Mouse (Mus musculus): ENCODE measurements around the gene Zfp618.

Gene Zfp618

DNA sequence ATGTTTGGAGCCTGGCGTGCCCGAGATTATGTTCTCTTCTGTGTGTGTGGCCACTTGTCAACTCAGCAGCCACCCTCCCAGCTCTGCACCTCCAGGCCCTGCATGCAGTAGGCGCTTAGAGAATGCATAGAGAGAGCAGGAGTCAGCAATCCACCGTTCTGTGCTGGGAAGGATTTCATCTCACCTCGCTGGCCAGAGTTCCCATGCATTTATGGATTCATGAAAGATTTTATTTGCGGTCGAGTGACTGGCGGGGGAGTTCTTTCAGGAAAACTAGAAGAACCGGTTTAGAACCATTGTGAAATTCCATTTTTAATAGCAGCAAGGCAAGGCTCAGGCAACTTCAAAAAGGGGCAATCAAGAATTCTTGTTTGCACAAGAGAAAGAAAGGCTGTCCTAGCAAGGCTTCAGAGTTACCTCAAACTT is 67.2 kb downstream of the Zfp618 start:
- DNase-seq (ENCODE audit: low spot score), result no peak

DNA sequence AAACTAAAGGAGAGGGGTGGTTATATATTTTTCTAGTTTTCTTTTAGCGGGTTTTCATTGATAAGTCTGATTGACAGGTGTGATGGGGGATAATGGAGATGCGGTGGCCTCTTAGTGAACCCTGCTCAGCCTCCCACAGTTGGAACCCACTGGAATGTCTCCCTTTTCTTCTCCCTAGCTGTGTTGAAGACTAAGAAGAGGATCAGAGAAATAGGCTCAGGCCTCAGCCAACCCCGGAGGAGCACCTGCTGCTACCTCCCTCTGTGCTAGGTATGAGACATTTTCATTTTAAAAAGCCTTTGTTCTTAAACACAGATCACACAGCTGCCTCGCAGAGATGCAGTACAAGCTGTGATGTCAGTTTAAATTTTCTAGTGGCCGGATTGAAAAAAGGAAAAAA is 68.4 kb downstream of the Zfp618 start:
- no peak for DNase-seq (ENCODE audit: low spot score)

DNA sequence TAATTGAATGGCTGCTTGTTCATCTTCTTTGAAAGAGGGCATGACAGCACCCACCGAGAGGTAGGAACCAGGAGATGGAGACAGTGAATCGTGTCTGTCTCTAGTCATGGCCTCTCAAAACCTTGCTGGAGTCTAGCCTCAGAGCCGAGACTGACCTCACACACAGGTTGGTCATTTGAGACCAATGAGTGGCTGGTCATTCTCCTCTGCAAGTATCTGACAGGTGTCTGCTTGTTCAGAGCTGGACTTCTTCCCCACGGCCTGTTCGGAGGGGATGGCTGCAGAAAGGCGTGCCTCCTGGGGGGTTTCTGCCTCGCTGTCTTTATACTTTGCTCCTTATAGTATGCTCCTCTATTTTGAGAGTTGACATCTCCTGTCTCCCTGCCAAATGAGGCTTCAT is 70.6 kb downstream of the Zfp618 start:
- no peak for DNase-seq (ENCODE audit: low spot score)

DNA sequence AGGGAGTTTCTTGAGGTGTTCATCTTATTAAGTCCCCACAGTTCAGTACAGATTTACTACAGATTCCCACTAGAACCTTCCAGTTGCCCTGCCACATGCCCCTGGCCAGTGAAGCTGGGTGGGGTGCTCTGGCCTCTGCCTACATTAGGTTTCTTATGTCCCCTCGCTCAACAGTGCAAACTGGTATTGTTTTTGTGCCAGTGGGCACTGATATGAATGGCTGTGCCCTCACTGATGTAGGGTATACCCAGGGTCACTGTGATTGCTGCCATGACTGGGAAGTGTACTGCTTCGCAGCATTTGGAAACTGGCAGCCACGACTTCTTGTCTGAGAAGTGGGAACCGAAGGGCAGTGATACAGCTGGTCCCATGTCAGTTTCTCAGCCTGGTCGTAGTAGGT is 71.4 kb downstream of the Zfp618 start:
- no peak for DNase-seq (ENCODE audit: low spot score)

DNA sequence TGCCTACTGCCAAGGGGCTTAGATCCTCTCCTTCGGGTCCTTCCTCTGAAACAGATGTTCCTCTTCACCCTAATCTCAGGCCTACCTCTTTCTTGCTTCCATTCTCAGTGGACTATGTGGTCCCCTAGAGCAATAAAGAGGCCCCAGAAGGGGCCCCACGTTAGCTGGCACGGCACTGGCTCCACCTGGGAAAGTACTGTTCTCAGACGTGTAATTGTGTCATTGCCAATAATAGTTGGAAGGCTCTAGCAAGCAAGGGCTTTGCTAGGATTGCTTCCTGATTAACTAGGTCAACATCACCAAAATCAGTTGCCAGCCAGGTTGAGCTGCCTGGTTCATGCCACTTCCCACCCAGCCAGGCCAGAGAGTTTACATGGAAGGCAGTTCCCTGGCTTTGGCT is 72.2 kb downstream of the Zfp618 start:
- no peak for DNase-seq (ENCODE audit: low spot score)

DNA sequence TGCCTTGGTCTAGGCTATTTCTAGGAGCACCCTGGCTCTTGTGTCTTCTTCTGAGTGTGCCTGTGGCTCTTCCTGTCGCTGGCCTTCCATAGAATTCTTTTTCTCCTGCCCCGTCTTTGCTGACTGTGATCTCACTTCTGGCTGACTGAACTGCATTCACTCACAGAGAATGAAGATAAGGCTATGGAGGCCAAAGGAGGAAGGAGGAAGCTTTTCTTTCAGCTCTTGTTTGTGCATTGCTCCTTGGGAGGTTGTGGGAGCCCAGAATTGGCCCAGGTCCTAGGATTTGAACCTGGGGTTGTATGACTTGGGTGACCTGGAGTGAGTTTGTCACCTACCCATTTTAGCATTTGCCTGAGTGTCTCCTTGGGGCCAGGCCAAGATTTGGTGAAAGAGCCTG is 72.9 kb downstream of the Zfp618 start:
- no peak for DNase-seq (ENCODE audit: low spot score)

DNA sequence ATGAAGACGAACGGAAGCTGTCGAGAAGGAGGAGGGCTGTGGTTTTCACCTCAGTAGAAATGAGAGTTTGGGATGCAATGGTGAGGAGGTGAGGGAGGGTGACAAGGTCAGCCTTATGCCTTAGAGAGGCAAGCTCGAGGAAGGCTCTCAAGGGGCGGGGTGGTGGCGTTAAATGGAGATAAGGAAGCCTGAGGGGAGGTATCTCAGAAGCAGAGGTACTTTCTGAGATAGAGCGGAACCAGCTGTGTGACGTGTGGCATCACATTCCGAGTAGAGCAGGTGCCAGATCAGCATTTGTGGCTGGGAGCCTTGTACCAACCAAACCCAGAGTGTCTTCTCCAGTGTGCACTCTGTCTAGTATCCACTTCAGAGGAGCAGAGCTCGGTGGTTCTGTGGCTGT is 73.6 kb downstream of the Zfp618 start:
- DNase-seq (ENCODE audit: low spot score), result no peak

DNA sequence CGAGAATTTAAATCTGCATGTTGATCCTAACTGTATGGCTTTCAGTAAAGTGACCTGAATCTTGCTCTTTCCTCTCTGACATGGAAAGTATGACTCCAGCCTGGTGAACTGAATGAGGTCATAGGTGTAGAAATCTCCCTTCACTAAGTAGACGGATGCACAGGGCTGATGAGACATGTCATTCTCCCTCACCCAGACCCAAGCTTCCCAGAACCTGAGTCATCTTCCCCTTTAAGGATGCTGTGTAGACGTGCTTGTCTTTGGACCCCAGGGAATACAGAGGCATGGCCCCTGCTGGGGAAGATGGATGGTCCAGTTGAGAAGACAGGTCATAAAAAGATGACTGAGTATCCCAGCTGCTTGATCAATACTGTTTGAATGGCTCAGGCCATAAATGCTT is 83.2 kb downstream of the Zfp618 start:
- DNase-seq (ENCODE audit: low spot score), result no peak

DNA sequence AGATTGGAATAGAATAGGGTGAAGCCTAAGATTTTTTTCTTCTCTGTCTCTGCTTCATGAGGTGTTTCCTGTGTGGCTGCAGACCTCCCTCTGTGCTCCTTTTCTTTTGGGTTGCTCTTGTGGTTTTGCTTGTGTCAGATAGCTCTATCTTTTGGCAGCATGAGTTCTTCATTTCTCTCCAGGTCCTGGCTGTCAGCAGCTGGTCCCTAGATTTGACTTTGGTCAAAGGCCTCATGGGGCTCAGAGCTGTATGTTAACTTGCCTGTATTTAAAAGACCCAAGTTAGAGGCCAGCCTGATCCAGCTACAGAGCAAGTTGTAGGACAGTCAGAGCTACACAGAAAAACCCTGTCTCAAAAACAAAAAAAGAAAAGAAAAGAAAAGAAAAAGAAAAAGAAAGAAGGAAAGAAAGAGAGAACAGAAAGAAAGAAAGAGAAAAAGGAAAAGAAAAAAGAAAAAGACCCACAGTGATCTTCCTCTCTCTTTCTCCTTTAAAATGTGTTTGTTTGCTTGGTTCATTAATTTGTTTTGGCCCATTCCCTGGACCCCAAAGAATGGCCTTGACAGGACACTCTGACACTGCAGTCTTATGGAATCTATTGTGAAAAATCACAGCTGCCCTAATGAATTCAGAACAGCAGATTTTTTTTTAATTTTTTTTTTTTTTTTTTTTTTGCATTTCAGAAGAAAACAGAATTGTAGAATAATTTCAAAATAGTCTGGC is 84.4 kb downstream of the Zfp618 start:
- DNase-seq (ENCODE audit: low spot score), result no peak

DNA sequence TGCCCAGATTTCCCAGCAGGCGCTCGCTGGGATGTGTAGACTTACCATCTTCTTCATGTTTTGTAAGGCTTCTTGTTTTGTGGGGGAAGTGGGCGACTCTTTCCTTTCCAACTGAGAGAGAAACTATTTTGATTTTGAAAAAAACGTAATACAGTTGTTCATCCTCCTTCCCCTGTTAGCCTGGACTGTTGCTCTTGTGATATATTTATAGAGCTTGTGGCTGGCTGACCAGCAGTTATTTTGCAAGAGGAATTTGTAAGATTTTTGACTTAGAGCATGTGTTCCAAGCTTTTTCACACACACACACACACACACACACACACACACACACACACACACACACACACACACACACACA is 84.9 kb downstream of the Zfp618 start:
- DNase-seq (ENCODE audit: low spot score), result no peak

DNA sequence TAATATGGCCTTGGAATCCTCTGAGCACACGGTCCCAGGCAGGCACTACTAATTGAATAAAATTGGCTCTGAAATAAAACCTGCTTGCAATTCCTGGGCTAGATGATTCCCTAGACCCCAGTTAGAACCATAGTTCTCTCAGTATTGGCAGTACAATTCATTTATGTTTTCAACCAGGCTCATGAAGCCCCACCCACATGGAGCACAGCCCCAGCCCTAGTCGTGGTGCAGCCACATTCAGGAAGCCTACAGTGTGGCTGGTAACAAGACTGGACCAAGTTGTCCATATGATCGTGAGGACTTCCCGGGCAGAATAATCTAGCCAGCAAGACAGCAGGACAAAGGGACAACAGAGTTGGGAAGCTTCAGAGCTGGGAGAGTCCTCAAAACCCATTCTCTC is 85.6 kb downstream of the Zfp618 start:
- no peak for DNase-seq (ENCODE audit: low spot score)

DNA sequence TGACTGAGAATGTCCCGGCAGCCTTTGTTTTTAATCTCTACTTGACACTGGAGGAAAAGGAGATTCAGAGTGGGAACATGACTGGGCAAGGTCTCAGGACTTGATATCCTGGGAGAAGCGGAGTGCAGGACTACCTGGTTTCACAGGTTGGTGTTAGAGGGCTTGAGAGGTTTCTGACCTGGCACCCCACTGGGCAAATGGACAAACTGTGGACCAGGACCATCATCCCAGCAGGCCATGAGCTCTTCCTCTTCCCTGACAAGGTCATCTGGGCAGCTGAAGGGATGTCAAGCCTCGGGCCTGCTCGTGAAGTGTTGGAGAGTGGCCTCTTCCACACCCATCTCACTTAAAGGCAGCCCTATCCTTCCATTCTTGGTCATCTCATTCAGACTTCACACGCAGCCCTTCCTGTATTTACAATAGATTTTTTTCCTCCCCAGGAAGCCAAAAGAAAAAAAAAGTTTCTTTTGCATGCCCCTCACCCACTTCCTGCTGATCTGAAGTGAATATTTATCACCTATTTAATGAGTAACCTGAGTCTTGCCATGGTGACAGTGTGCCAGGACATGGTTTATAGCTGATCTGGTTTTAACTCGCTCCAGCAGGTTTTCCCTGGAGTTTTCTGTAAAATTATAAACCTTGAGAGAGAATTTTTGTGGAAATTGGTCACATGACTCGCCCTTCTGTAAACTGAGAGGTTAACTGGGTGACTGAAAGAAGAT is 86.7 kb downstream of the Zfp618 start:
- DNase-seq (ENCODE audit: low spot score), result no peak

DNA sequence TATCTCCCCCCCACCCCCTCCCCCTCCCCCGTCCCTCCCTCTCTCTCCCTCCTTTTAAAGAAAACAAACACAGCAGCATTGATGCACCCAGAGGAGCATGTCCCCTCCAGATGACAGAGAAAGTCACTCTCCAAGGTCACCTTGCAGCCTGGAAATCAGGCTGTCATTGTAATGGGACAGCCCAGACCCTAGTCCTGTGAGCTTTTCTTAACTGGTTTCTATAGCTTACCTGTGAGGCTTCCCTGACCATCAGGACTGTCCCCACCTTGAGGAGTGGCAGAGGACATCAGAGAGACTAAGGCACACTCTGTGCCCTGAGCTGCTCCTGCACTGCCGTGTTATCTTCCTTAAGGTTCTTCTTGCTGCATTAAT is 87.3 kb downstream of the Zfp618 start:
- DNase-seq (ENCODE audit: low spot score), result no peak

DNA sequence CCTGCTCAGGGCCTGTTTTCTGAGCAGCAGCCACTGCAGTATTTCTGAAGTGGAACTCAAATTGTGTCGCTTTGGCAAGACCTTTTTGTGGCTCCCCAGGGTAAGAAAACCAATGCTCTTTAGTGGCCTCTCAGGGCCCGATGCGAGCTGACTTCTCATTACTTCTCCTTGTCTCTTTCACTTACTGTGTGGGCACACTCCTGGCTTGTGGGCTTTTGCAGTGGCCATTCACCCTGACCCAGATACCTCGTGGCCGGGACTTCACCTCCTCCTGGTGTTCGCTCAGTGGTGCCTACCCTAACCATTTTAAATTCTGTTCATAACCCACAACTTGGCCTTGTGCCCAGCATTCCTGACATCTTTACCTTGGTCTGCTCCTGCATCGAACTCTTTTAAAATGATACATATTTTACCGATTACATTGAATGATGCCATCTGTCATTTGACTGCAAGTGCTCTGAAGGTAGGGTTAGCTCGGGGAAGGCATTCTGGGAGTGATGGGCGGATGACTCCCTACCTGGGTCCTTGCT is 89.9 kb downstream of the Zfp618 start:
- DNase-seq (ENCODE audit: low spot score), result no peak

DNA sequence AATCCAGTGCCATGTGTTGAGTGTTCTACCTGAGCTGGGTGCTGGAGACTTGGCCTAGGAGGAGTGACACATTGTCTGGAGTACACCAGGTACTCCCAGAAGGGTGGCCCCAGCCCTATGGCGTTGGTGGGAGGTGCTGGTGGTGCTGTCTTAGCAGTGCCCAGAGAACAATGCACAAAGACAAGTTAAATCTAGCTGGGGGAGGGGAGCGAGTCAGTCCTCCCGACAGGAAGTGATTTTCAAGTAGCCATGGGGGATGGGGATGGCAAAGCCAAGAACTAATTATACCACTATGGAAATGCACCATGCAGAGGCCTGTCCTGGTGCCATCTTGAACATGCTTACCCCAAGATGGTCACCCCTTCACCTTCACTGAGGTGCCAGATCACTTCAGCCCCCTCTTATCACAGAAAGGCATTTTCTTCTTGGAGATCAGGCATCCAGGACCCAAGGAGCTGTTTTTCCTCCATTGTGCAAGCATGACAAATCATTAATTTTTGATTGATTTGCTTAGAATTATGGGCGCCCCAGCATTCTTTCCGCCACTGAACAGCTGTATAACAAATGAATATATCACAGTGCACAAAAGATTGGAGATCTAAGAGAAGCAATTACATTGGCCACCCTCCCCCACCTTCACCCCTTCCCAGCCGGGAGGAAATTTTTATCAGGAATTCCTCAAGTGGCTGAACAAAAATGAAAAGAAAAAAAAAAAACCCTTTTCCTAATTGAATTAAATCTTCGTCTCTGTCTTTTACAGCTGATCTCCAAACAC is 91.5 kb downstream of the Zfp618 start:
- DNase-seq (ENCODE audit: low spot score), result no peak

DNA sequence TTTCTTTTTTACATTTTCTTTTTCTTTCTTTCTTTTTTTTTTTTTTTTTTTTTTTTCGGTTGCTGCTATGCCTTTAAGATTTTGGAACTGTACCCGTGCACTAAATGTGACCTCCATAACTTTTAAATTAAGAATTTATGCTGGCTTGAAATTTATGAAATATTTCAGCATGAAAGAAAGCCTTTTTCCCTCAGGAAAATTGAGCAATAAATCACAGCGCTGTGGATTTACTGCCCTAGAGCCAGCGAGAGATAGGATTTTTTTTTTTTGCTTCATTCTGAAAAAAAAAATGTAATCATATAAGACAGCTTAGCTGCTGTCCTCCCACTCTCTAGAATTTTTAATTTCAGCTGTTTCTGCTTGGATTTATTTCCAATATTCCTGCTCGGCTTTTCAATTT is 92.2 kb downstream of the Zfp618 start:
- DNase-seq (ENCODE audit: low spot score), result no peak

DNA sequence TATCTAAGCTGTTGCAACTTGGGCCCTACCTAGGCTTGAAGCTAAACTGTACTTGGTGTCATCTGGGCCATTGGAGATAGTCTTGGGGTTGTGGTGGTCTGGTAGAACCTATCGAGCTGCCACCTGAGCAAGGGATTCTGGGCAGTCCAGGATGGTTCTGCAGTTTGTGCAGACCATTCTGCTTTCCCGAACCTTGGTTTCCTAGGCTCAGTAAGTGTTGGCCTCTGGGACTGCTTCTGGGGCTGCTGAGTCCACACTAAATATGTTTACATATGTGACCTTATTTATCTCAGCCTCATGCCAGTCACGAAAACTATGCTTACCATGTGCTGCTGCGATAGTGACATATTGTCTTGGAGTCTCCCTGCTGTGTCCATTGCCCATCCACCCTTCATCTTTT is 93.3 kb downstream of the Zfp618 start:
- DNase-seq (ENCODE audit: low spot score), result no peak

DNA sequence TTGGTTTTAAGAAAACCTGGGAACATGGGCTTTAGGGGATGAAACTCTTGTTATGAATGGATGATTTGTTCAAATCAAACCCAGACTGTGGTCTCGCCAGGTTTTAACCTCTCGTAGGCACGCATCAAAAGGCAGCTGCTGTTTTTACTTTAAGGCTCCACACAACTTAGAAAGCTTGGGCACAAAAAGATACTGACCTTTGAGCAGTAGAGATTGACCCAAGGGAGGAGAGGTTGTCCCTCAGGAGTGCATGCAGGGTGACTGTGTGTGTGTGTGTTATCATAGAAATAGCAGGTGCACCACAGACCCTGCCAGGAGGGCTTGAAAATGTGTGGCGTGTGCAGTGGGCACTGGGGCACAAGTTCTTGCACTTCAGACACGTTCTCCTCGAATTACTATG is 95.0 kb downstream of the Zfp618 start:
- no peak for DNase-seq (ENCODE audit: low spot score)

DNA sequence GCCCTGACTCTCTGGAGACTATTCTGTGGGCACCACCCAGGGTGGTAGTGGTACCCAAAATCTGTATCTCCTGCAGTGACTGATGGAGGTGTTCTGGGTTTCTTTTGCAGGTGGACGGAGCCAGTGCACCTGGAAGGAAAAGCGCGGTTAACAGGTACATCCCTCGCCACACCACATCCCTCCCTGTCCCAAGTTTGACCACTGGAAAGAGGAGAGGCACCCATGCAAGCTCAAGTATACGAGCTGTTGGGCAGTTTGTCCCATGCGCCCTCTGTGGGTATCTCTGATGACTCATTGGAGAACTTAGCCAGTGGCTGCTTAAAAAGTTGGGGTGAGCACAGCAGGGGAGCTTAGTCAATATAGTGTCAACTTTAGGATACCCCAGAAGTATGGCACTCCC is 96.0 kb downstream of the Zfp618 start:
- no peak for DNase-seq (ENCODE audit: low spot score)

DNA sequence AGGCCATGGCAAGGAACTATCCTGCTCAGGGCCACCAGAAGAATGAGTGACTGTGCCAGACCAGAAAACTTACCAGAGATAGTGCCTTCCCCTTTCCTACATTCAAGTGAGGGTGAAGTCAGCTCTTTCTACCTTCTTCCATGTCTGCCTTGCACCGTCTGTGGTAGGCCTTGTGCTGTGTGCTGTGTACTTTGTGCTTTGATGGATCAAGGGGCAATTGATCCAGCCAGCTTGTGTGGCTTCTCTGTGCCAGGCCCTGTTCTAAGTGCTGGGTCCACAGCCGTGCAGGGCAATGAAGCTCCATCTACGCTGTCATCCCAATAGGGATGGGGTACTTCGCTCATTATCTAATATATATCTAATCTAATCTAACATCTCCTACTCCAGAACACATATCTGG is 98.0 kb downstream of the Zfp618 start:
- DNase-seq (ENCODE audit: low spot score), result no peak

DNA sequence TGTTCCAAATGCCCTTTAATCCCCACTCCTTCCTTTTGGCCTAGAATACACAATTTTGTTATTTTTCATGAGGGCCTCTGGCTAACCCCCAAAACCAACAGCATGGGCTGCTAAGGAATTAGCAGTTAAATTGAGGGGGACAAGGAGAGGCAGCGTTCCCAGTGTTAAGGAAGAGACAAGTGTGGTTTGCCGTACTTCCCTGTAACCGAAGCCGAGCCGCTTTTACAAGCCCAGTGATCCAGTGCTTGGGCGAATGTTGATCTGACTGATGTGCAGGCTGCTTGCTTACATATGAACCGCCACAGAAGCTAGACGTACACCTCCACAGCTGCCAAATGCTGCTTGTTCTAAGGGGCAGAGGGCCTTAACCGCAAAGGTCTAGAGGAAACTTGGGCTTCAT is 99.5 kb downstream of the Zfp618 start:
- no peak for DNase-seq (ENCODE audit: low spot score)

DNA sequence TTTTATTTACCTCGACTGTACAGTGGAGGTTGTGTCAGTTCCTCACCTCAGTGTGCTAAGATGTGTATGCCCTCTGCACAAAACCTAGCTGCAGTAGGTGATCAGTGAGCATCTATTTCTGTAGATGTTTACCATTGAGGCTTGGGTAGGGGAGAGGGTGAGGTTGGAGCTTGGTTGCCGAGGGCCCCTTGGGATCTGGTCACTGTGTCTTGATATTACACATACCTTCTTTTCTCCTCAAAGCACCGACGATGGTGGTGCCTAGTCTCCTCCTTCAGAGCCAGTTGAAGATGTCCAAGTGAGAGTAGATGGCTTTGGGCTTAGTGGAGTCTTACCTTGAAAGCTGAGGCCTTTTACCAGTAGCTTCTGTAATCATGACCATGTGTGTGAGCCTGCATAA is 101.4 kb downstream of the Zfp618 start:
- DNase-seq (ENCODE audit: low spot score), result no peak

DNA sequence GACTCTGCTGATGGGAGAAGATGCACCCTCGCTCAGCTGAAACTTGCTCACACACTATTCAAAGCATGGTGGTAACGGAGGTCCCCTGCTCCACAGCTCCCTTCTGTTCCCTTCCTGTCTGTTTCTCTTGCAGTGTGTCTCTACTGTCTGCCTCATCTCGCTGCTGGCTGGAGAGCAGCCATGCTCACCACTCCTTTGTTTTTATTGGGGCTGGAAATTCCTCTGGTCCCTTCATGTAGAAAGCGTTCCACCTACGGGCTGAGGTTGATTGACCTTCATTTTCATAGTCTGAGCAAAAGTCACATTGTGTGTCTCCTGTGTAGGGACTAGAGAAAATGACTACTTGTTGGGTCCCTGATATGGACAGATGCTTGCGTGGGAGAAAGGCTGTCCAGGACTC is 102.4 kb downstream of the Zfp618 start:
- no peak for DNase-seq (ENCODE audit: low spot score)

All from MN1 (cell line).